Mouse (Mus musculus) midbrain, postnatal 0 days (tissue): ENCODE results near the gene Oscp1. TPM values are rescaled to one million over a fixed set of nuclear protein-coding genes. Genes with fewer than 3 reads are reported as not detected.
A peak's percentile ranks its signal among the peaks of the same experiment; 100 is the strongest.

ENCODE experiments used
- ATAC-seq: fragments of 200-750 bp; cut with Nextera tagmentation; 2 replicates; pipeline ENCODE4 v1.8.0; 2017; ENCODE audit warnings: moderate number of reproducible peaks, mild to moderate bottlenecking, moderate TSS enrichment, moderate library complexity; ENCODE audit not compliant: low FRiP score
- DNase-seq: peaks from one replicate; pipeline ENCODE4 v3.0.0-alpha.2; 2015; ENCODE audit warnings: low spot score
- H3K27ac ChIP-seq: fragments of 300-500 bp; sonication (generic); 2 replicates; pipeline ENCODE4 v1.5.1; 2014; ENCODE audit warnings: low read depth, mild to moderate bottlenecking, low read length, mixed read lengths
- H3K27me3 ChIP-seq: fragments of 300-500 bp; sonication (generic); 2 replicates; pipeline ENCODE4 v1.6.1; 2014; ENCODE audit warnings: low read length, control low read depth, mixed read lengths; ENCODE audit not compliant: insufficient read depth
- H3K36me3 ChIP-seq: fragments of 300-500 bp; sonication (generic); 2 replicates; pipeline ENCODE4 v1.6.1; 2014; ENCODE audit warnings: low read length, control low read depth, mixed read lengths; ENCODE audit not compliant: insufficient read depth
- H3K4me1 ChIP-seq: fragments of 300-500 bp; sonication (generic); 2 replicates; pipeline ENCODE4 v1.6.1; 2014; ENCODE audit warnings: mild to moderate bottlenecking, control low read depth, antibody characterized with exemption, low read length, mixed read lengths; ENCODE audit not compliant: insufficient read depth
- H3K4me2 ChIP-seq: fragments of 300-500 bp; sonication (generic); 2 replicates; pipeline ENCODE4 v1.6.1; 2014; ENCODE audit warnings: low read depth, mild to moderate bottlenecking, low read length, mixed read lengths; ENCODE audit not compliant: poor library complexity, severe bottlenecking
- H3K4me3 ChIP-seq: fragments of 300-500 bp; sonication (generic); 2 replicates; pipeline ENCODE4 v1.5.1; 2014; ENCODE audit warnings: low read depth, mild to moderate bottlenecking, low read length, moderate library complexity
- H3K9ac ChIP-seq: fragments of 300-500 bp; sonication (generic); replicated peaks from 2 replicates; pipeline ENCODE4 v1.6.1; 2014; ENCODE audit warnings: mild to moderate bottlenecking, low read length, moderate library complexity, mixed read lengths; ENCODE audit not compliant: poor library complexity, severe bottlenecking
- H3K9me3 ChIP-seq: fragments of 300-500 bp; sonication (generic); 2 replicates; pipeline ENCODE4 v1.6.1; 2016; ENCODE audit warnings: low read length, control low read depth
- CTCF ChIP-seq: IDR thresholded peaks from 2 replicates; pipeline ENCODE4 v1.5.1; 2016; ENCODE audit warnings: antibody characterized with exemption, mild to moderate bottlenecking
- WGBS: fragments of 180-500 bp; shearing (Covaris S2); extraction: QIAGEN DNeasy Blood & Tissue Kit; methylation state at CpG from one replicate; pipeline ENCODE4 v1.1.7; 2014; 5-methylcytosine and 5-hydroxymethylcytosine counted together
- polyA plus RNA-seq: library from polyadenylated mRNA; unstranded; fragments of >200 nt; fragmentation: Nextera tagmentation; extraction: Ambion mirVana; gene quantifications from 2 replicates; pipeline ENCODE4 v1.2.1, GENCODE M21; 2015
- total RNA-seq: library from RNA; depleted of rRNA; stranded (reverse); fragments of >200 nt; gene quantifications from 2 replicates; pipeline ENCODE4 v1.2.3, GENCODE M21; 2014

Oscp1 gene
- total and polyA plus RNA-seq, 2 experiments from 2014 or later: 34.3 to 47.7 TPM

GRCm38 (mm10) chr4:126130502-126130901 is 72.1 kb downstream of the Oscp1 start:
- H3K27me3 ChIP-seq: no peaks in the 10 kb centered on the region
- ATAC-seq (no peak), DNase-seq (no peak)
- 0 out of 2 replicates have a peak overlapping the region, but pooled peaks have one; percentile 6 for H3K27ac ChIP-seq
- no peak overlapping the region for H3K4me3 ChIP-seq
- TF ChIP-seq CTCF: no peak
- WGBS: 84% methylated on average over 11 of the region's 11 CpGs
- H3K36me3 ChIP-seq: peaks cover 58% of the 10 kb centered on the region
- no peak overlapping the region for H3K9ac ChIP-seq
- no peaks in the 10 kb centered on the region for H3K9me3 ChIP-seq
- H3K4me1 ChIP-seq: no peaks in the 10 kb centered on the region; the same call in 1 of the 2 replicates
- no peak overlapping the region for H3K4me2 ChIP-seq

DNA sequence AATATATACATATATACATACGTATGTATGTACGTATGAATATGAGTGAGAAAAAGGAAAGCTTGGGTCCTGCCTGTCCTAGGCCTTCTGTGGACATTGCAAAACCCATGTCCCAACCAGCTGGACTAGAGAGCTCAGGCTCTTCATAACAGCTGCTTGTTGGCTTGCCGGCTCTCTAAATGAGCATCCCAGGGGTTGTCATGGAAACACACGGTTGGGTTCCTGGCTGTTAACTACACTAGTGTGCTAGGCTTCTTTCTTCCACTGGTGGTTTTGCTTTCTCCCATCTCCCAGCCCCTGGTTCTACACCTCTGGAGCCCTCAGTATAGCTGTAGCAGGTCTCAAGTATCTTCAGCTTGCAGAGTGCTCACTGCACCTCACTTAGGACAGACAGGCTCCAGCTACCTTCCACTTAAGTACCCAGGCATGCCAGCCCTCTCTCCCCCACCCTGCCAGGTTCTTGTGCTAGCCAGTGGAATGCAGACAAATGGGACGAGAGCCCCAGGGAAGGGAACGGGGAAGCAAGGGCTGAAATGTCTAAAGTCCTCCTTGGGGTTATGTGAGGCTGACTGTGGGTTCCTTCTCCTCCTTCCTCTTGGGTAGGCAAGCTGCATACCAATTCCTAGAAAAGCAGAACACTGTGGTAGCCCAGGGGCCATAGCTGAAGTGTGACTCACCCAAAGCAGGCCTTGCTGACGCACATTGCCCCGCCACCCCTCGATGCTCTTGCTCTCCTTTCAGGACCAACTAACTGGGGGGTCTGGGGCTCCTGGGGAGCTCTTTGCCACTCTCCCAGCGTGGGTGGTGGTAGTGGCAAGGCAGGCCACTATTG is 73.1 kb downstream of the Oscp1 start:
- DNase-seq (peak; percentile 93), ATAC-seq (0 out of 2 replicates have a peak, but pooled peaks have one; percentile 44)
- TF ChIP-seq CTCF: no peak
- Histone ChIP-seq H3K4me1 (no peaks in the 10 kb centered on the region; the same call in 1 of the 2 replicates), H3K4me2 (no peak overlapping the region), H3K27ac (0 out of 2 replicates have a peak overlapping the region, but pooled peaks have one; percentile 43), H3K4me3 (no peak overlapping the region), H3K9ac (no peak overlapping the region), H3K36me3 (peaks cover 58% of the 10 kb centered on the region), H3K9me3 (no peaks in the 10 kb centered on the region), H3K27me3 (no peaks in the 10 kb centered on the region)
- WGBS: 60% methylated on average over 10 of the region's 10 CpGs

DNA sequence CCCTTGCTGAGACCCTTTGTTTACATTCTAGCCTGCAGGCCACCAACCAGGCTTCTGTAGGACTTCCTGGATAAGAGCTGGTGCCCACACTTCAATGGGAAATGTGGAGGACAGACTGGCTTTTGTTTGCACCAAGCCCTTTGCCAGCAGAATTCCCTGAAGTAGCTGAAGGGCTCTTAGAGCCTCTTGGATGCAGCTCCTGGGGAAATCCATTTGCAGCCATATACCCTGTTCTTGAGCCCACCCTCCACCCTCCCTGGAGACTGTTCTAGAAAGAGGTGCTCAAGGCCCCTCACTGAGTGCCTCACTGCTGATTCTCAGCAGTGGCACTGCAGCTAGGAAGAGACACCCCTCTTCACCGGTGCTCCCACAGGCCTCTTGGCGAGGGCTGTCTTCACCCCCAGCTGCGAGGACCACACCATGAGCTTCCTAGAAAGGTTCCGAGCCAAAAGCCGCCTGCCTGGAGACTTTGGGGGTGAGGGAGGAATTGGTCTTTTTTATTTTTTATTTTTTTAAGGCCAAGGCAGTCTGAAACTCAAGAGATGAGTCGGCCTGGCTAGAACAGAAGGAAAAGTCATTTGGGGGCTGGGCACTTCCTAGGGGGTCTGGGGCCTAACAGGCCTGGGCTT is 74.4 kb downstream of the Oscp1 start:
- no peak for DNase-seq
- WGBS: 79% methylated on average over 6 of the region's 6 CpGs
- no peaks in the 10 kb centered on the region for H3K9me3 ChIP-seq
- no peak for ATAC-seq
- no peak overlapping the region for H3K4me2 ChIP-seq
- no peak overlapping the region for H3K9ac ChIP-seq
- TF ChIP-seq CTCF: no peak
- no peaks in the 10 kb centered on the region; the same call in 1 of the 2 replicates for H3K4me1 ChIP-seq
- no peak overlapping the region for H3K4me3 ChIP-seq
- no peaks in the 10 kb centered on the region for H3K27me3 ChIP-seq
- no peak overlapping the region for H3K27ac ChIP-seq
- H3K36me3 ChIP-seq: peaks cover 65% of the 10 kb centered on the region

- 92% methylated on average over 4 of the region's 4 CpGs for WGBS
- H3K4me2 ChIP-seq: no peak overlapping the region
- H3K4me3 ChIP-seq: no peak overlapping the region
- no peaks in the 10 kb centered on the region; the same call in 1 of the 2 replicates for H3K4me1 ChIP-seq
- H3K27ac ChIP-seq: no peak overlapping the region
- ATAC-seq (no peak), DNase-seq (no peak)
- H3K36me3 ChIP-seq: peaks cover 69% of the 10 kb centered on the region
- H3K9ac ChIP-seq: no peak overlapping the region
- H3K27me3 ChIP-seq: no peaks in the 10 kb centered on the region
- TF ChIP-seq CTCF: no peak
- H3K9me3 ChIP-seq: no peaks in the 10 kb centered on the region
Observed at GRCm38 (mm10) chr4:126134236-126134635, 75.9 kb downstream of the Oscp1 start.

GRCm38 (mm10) chr4:126134639-126135038 is 76.3 kb downstream of the Oscp1 start:
- peaks cover 69% of the 10 kb centered on the region for H3K36me3 ChIP-seq

DNA sequence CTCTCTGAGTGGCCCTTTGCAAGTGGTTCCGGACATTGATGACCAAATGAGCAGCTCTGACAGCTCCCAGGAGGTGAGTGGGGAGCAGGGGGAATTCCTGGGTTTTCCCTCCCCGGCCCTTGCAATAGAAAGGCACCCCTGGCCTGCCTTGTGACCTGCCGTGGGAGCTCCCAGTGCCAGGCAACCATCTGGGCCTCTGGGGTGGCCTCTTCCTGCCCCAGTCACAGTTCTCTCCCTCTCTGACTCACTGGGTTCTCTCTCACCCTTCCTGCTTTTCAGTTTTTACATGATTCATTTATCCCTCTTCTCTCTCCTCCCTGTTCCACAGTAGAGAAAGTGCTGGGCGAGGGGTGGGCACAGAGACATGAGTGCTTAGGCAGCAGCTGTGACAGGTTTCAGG is 79.4 kb downstream of the Oscp1 start:
- 83% methylated on average over 4 of the region's 4 CpGs for WGBS
- DNase-seq (no peak), ATAC-seq (no peak)
- H3K9ac ChIP-seq: no peak overlapping the region
- H3K9me3 ChIP-seq: no peaks in the 10 kb centered on the region
- H3K27me3 ChIP-seq: no peaks in the 10 kb centered on the region
- H3K27ac ChIP-seq: no peak overlapping the region
- H3K4me3 ChIP-seq: no peak overlapping the region
- no peaks in the 10 kb centered on the region for H3K4me1 ChIP-seq
- no peak overlapping the region for H3K4me2 ChIP-seq
- H3K36me3 ChIP-seq: peaks cover 60% of the 10 kb centered on the region
- TF ChIP-seq CTCF: no peak

More at GRCm38 (mm10) chr4:126134639-126135038, 76.3 kb downstream of the Oscp1 start:
- TF ChIP-seq CTCF: no peak
- Histone ChIP-seq H3K4me3 (no peak overlapping the region), H3K4me1 (no peaks in the 10 kb centered on the region; the same call in 1 of the 2 replicates), H3K9me3 (no peaks in the 10 kb centered on the region), H3K9ac (no peak overlapping the region), H3K4me2 (no peak overlapping the region), H3K27ac (no peak overlapping the region), H3K27me3 (no peaks in the 10 kb centered on the region)
- 85% methylated on average over 4 of the region's 4 CpGs for WGBS
- DNase-seq (no peak), ATAC-seq (no peak)
